Mouse (Mus musculus): Measurements from ENCODE around the gene Piezo1.
A peak's percentile ranks its signal among the peaks of the same experiment; 100 is the strongest.

Gene Piezo1

GRCm38 (mm10) chr8:122544138-122544537 lies 7.0 kb downstream of the Piezo1 start:
- DNase-seq = no peak

DNA sequence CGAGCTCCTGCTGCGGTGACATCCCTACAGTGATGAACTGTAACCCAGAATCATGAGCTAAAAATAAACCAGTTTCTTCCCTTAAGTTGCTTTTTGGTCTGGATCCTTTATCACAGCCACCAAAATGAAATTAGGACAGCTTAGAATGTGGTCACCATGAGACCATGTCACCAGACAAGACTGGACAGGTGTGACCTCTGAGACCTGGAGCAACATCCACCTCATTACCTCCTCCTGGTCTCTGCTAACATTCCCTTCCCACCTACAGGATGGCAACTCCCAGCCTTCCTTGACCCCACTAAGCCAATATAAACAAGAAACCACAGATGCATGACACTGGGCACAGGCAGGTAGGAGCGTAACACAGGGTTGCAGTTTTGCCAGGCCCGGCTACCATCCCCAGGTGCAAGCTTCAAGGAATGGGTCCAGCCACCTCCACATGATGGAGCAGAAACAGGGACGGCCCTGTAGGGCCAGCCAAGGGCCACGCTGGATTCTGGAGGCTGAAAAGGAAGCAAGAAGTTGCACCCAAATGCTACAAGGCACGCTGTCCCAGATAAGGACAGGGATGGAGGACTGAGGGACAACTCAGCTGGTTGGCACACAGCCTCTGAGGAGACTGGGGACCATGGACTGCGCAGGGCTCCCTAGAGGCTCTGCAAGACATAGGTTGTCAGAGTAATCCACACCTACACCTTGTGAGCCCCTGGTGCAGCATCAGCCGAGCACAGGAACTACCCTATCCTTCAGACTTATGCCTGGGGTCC lies 12.6 kb downstream of the Piezo1 start:
- DNase-seq = no peak

GRCm38 (mm10) chr8:122537812-122538211 lies 13.3 kb downstream of the Piezo1 start:
- DNase-seq = no peak

DNA sequence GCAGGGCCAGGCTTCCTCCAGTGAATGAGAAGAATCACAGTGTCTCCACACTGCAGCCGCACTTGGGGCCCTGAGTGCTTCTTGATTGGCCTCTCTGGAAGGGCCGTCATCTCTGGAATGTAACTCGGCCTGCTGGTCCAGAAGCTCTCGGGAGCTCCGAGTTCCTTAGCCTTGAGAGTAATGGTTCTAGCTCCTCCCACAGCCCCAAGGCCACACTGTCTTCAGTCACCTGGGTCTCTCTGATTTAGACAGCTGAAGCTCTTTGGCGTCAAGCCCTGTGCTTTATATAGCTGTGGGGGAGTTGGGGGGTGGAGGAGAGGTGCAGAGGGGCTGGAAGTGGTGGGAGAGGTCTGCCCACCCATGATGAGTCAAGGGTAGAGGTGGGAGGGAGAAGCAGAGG lies 14.1 kb downstream of the Piezo1 start:
- DNase-seq = no peak

DNA sequence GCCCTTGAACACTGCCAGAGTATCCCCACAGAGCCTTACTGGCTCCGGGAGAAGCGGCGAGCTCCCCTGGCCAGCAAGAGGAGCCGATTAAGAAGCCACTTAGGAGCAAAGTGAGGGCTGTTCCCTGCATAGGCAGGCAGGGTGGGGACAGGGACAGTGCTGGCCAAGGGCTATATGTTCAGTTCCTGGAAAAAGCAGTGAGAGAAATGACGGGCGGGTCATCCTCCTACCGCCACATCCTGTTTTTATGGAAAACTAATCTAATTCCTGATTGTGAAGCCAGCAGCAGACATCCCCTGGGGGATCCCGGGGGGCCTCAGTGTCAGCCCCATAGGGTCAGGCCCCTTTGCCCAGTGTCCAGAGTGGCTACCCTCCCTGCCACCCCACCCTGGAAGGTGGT lies 19.8 kb downstream of the Piezo1 start:
- no peak for DNase-seq

DNA sequence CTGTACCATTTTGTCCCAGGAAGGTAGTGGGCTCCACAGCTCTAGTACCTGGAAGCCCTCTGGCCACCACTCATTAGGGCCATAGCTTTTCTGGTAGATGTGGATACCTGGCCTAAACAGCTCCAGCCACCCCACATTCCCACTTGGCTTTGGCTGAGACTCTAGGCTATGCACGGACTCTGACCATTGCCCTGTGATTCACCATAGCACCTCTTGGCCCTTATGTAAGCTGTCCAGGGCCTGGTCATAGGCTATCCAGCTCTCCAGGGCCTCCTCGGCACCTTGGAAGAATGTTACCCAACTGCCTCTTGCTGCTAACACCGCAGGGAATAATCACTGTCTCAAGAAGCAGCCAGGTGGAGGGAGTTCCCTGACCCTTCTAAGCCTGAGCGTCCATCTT lies 22.0 kb downstream of the Piezo1 start:
- DNase-seq = no peak

- DNase-seq = no peak
Observed at GRCm38 (mm10) chr8:122527937-122528336, 23.2 kb downstream of the Piezo1 start.

DNA sequence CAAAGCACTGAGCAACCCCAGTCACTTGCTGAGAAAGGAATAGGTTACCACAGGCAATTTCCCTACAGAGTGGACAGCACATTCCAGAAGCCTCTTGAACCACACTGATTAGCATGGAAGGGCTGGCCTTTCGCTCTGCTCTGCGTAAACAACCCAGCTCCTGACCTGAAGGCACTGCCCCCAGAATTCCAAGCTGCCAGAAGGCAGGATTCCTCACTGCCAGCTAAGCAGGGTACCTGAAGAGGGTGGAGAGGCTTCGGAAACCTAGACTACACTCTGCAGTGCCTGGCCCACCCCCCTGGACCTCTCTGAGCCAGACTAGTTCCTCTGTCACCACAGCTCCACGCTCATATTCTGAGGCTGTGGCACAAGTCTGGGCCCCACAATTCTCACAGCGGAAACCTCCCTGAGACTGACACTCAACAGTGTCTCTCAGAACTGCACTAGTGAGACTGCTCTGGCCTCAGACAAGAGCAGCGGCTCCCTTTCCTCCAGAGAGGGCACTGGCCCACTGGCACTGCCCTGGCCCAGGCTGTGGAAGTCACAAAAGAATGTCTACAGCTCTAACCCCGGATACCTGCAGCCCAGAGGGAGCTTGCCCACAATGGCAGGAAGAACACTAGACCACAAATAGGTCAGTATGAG lies 24.5 kb downstream of the Piezo1 start:
- no peak for DNase-seq

GRCm38 (mm10) chr8:122526084-122526483 lies 25.0 kb downstream of the Piezo1 start:
- DNase-seq = no peak

DNA sequence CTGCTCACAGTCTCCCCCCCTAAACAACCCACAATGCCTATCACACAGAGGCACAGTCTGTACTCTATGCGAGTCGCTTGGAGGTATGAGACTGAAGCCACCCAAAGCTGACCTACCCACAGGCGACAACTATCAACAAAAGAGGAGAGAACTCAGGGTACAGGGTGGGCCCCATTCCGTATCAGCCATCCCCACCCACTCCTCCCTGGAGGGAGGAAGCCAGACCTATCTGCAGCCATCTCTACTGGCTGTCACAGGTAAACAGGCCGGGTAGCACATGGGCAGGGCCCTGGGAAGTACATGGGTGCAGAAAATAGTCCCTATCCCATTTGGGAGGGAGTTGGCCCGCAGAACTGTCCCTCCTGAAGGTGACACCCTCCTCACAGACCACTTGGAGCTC lies 26.1 kb downstream of the Piezo1 start:
- no peak for DNase-seq

DNA sequence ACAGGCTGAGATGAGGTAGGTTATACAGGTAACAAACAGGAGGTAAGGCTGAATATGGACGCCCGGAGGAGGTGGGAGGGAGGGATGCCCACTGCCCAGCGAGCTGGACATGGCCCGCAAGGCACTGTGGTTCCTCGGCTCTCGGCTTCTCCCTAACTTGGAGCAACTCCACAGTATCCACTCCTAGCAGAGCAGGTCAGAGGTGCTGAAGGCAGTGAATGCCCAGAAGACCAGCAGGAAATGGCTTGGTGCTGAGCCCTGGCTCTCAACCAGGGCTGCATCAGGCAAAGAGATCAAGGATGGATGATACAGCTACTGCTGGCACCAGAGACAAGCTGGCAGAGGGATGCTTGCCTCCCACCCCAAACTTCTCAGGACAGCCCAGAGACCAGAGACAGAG lies 26.6 kb downstream of the Piezo1 start:
- DNase-seq = no peak

- DNase-seq = no peak
Observed at GRCm38 (mm10) chr8:122523652-122524360, 27.3 kb downstream of the Piezo1 start.

GRCm38 (mm10) chr8:122522796-122523651 lies 28.1 kb downstream of the Piezo1 start:
- no peak for DNase-seq

GRCm38 (mm10) chr8:122520611-122521010 lies 30.5 kb downstream of the Piezo1 start:
- no peak for DNase-seq

- no peak for DNase-seq
Observed at GRCm38 (mm10) chr8:122517541-122518190, 33.5 kb downstream of the Piezo1 start.

GRCm38 (mm10) chr8:122515699-122516098 lies 35.4 kb downstream of the Piezo1 start:
- DNase-seq = no peak

- no peak for DNase-seq
Observed at GRCm38 (mm10) chr8:122512392-122512791, 38.7 kb downstream of the Piezo1 start.

DNA sequence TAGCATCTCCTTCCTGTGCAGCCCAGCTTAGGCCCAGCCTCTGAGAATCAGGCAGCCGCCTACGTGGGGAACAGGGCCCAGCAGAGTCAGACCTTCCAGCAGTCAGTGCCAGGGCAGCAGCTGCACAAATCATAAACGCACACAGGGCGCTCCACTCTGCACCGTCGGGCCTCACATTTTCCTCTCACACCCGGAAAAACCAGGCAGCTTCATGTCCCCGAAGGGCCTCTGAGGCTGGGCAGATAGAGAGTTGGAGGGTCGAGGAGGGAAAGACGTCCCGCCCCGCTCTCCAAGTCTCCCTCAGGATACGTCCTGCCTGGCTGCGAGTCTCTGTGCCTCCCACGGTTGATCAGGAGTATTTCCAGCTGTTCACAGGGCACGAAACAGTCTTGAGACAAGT lies 39.6 kb downstream of the Piezo1 start:
- DNase-seq = no peak

GRCm38 (mm10) chr8:122500856-122501255 lies 50.3 kb downstream of the Piezo1 start:
- peak; percentile 67 to 69 for DNase-seq

- DNase-seq = no peak
Observed at GRCm38 (mm10) chr8:122497912-122498311, 53.2 kb downstream of the Piezo1 start.

GRCm38 (mm10) chr8:122497016-122497734 lies 54.0 kb downstream of the Piezo1 start:
- DNase-seq = no peak

GRCm38 (mm10) chr8:122488387-122488786 lies 62.7 kb downstream of the Piezo1 start:
- DNase-seq = no peak
